Mouse (Mus musculus) midbrain, postnatal 0 days (tissue): ENCODE measurements around the gene Edf1. TPM values are rescaled to one million over a fixed set of nuclear protein-coding genes. Genes with fewer than 3 reads are reported as not detected.

Experiments used
- ATAC-seq: fragments of 200-750 bp; cut with Nextera tagmentation; 2 replicates; pipeline ENCODE4 v1.8.0; 2017; ENCODE audit warnings: moderate number of reproducible peaks, mild to moderate bottlenecking, moderate TSS enrichment, moderate library complexity; ENCODE audit not compliant: low FRiP score
- DNase-seq: peaks from one replicate; pipeline ENCODE4 v3.0.0-alpha.2; 2015; ENCODE audit warnings: low spot score
- H3K27ac ChIP-seq: fragments of 300-500 bp; sonication (generic); 2 replicates; pipeline ENCODE4 v1.5.1; 2014; ENCODE audit warnings: low read depth, mild to moderate bottlenecking, low read length, mixed read lengths
- H3K27me3 ChIP-seq: fragments of 300-500 bp; sonication (generic); 2 replicates; pipeline ENCODE4 v1.6.1; 2014; ENCODE audit warnings: low read length, control low read depth, mixed read lengths; ENCODE audit not compliant: insufficient read depth
- H3K36me3 ChIP-seq: fragments of 300-500 bp; sonication (generic); 2 replicates; pipeline ENCODE4 v1.6.1; 2014; ENCODE audit warnings: low read length, control low read depth, mixed read lengths; ENCODE audit not compliant: insufficient read depth
- H3K4me1 ChIP-seq: fragments of 300-500 bp; sonication (generic); 2 replicates; pipeline ENCODE4 v1.6.1; 2014; ENCODE audit warnings: mild to moderate bottlenecking, control low read depth, antibody characterized with exemption, low read length, mixed read lengths; ENCODE audit not compliant: insufficient read depth
- H3K4me2 ChIP-seq: fragments of 300-500 bp; sonication (generic); 2 replicates; pipeline ENCODE4 v1.6.1; 2014; ENCODE audit warnings: low read depth, mild to moderate bottlenecking, low read length, mixed read lengths; ENCODE audit not compliant: poor library complexity, severe bottlenecking
- H3K4me3 ChIP-seq: fragments of 300-500 bp; sonication (generic); 2 replicates; pipeline ENCODE4 v1.5.1; 2014; ENCODE audit warnings: low read depth, mild to moderate bottlenecking, low read length, moderate library complexity
- H3K9ac ChIP-seq: fragments of 300-500 bp; sonication (generic); replicated peaks from 2 replicates; pipeline ENCODE4 v1.6.1; 2014; ENCODE audit warnings: mild to moderate bottlenecking, low read length, moderate library complexity, mixed read lengths; ENCODE audit not compliant: poor library complexity, severe bottlenecking
- H3K9me3 ChIP-seq: fragments of 300-500 bp; sonication (generic); 2 replicates; pipeline ENCODE4 v1.6.1; 2016; ENCODE audit warnings: low read length, control low read depth
- CTCF ChIP-seq: IDR thresholded peaks from 2 replicates; pipeline ENCODE4 v1.5.1; 2016; ENCODE audit warnings: antibody characterized with exemption, mild to moderate bottlenecking
- WGBS: fragments of 180-500 bp; shearing (Covaris S2); extraction: QIAGEN DNeasy Blood & Tissue Kit; methylation state at CpG from one replicate; pipeline ENCODE4 v1.1.7; 2014; 5-methylcytosine and 5-hydroxymethylcytosine counted together
- polyA plus RNA-seq: library from polyadenylated mRNA; unstranded; fragments of >200 nt; fragmentation: Nextera tagmentation; extraction: Ambion mirVana; gene quantifications from 2 replicates; pipeline ENCODE4 v1.2.1, GENCODE M21; 2015
- total RNA-seq: library from RNA; depleted of rRNA; stranded (reverse); fragments of >200 nt; gene quantifications from 2 replicates; pipeline ENCODE4 v1.2.3, GENCODE M21; 2014

Edf1 gene
- total and polyA plus RNA-seq, 2 experiments from 2014 or later, result 187 to 389 TPM

DNA sequence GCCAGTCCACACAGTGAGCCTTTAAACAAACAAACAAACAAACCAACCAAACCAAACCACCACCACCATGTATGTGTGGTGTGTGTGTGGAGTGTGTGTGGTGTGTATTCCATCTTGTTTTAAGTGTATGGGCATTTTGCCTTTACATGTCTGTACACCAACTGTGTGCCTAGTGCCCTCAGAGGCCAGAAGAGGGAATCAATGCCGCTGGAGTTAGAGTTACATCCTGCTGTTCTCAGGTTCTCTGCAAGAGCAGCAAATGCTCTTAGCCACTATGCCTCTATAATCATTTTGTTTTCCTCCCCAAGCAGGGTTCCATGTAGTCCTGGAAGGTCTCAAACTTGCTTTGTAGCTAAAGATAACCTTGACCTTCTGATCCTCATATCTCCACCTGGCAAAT lies 1.4 kb upstream of the Edf1 start:
- Histone ChIP-seq H3K36me3 (peaks cover 8% of the 10 kb centered on the region), H3K4me1 (peaks cover 15% of the 10 kb centered on the region; the same call in 1 of the 2 replicates), H3K4me2 (no peak overlapping the region), H3K4me3 (no peak overlapping the region), H3K27me3 (no peaks in the 10 kb centered on the region), H3K27ac (no peak overlapping the region), H3K9ac (no peak overlapping the region), H3K9me3 (no peaks in the 10 kb centered on the region)
- DNase-seq, result no peak
- WGBS, result 64% methylated on average over 1 of the region's 1 CpGs
- no peak for ATAC-seq
- no peak for TF ChIP-seq CTCF

DNA sequence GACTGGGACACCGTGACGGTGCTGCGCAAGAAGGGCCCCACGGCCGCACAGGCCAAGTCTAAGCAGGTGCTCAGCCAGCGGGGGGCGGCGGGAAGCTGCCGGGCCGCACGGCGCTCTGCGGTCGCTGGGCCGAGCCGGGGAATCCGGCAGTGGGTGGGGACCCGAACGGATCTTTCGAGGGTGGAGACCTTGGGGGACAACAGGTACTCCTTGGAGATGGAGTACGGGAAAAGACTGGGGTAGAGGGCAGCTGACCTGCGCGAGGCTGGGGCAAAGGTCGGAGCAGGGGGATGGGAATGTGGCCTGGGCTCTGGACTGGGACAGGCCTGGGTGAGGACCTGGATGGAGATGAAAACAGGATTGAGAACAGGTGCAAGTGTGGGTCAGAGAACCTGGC lies 315 bp downstream of the Edf1 start:
- no peaks in the 10 kb centered on the region for H3K27me3 ChIP-seq
- ATAC-seq (peak; percentile 36; the same call in 1 of the 2 replicates), DNase-seq (no peak)
- H3K9ac ChIP-seq, result peak overlapping the region; percentile 97
- H3K4me3 ChIP-seq, result peak overlapping the region; percentile 97
- no peaks in the 10 kb centered on the region for H3K9me3 ChIP-seq
- peaks cover 15% of the 10 kb centered on the region; the same call in 1 of the 2 replicates for H3K4me1 ChIP-seq
- peak overlapping the region; percentile 97 for H3K4me2 ChIP-seq
- 1% methylated on average over 24 of the region's 24 CpGs for WGBS
- no peak for TF ChIP-seq CTCF
- peak overlapping the region; percentile 74; the same call in 1 of the 2 replicates for H3K27ac ChIP-seq
- H3K36me3 ChIP-seq, result peaks cover 24% of the 10 kb centered on the region

DNA sequence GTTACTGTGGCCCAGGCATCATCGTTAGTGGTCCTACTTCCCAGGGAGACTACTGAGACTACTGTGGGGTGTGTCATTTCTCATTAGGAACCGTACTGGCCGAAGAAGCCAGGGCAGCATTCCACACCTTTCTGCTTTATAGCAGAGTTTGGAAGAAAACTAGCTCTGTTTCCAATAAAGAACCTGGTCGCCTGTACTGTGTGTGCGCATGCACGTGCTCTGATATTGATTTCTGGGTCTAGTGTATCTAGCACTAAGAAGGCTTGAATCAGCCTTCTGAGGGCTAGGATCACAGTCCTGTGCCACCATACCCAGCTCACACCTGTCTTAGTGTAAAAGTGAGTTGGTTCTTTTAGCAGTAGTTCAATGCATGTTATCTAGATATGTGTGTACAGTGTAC lies 1.1 kb downstream of the Edf1 start:
- H3K27ac ChIP-seq, result no peak overlapping the region
- ATAC-seq (no peak), DNase-seq (no peak)
- peak overlapping the region; percentile 97; the same call in 1 of the 2 replicates for H3K9ac ChIP-seq
- peak overlapping the region; percentile 97 for H3K4me2 ChIP-seq
- WGBS, result 75% methylated on average over 6 of the region's 6 CpGs
- TF ChIP-seq CTCF, result no peak
- H3K27me3 ChIP-seq, result no peaks in the 10 kb centered on the region
- H3K4me3 ChIP-seq, result peak overlapping the region; percentile 97
- no peaks in the 10 kb centered on the region for H3K9me3 ChIP-seq
- H3K4me1 ChIP-seq, result peaks cover 15% of the 10 kb centered on the region; the same call in 1 of the 2 replicates
- H3K36me3 ChIP-seq, result peaks cover 30% of the 10 kb centered on the region

DNA sequence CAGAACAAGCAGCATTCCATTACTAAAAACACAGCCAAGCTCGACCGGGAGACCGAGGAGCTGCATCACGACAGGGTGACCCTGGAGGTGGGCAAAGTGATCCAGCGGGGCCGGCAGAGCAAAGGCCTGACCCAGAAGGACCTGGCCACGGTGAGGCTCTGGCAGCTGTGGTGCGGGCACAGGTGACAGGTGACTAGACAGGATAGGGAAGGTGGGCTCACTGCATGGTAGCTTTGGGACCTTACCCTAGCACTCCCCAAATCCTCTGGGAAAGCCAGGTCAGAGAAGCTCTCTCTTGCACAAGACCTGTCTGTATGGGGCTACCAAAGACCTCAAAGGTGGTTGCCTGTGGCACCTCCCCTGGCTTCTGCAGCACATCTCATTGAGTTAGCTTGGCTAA lies 2.9 kb downstream of the Edf1 start:
- no peaks in the 10 kb centered on the region for H3K9me3 ChIP-seq
- H3K4me1 ChIP-seq, result peaks cover 15% of the 10 kb centered on the region; the same call in 1 of the 2 replicates
- 86% methylated on average over 8 of the region's 8 CpGs for WGBS
- no peaks in the 10 kb centered on the region for H3K27me3 ChIP-seq
- H3K9ac ChIP-seq, result no peak overlapping the region
- peaks cover 46% of the 10 kb centered on the region for H3K36me3 ChIP-seq
- DNase-seq, result no peak
- TF ChIP-seq CTCF, result no peak
- no peak overlapping the region for H3K4me2 ChIP-seq
- no peak overlapping the region for H3K4me3 ChIP-seq
- ATAC-seq, result no peak
- H3K27ac ChIP-seq, result no peak overlapping the region

DNA sequence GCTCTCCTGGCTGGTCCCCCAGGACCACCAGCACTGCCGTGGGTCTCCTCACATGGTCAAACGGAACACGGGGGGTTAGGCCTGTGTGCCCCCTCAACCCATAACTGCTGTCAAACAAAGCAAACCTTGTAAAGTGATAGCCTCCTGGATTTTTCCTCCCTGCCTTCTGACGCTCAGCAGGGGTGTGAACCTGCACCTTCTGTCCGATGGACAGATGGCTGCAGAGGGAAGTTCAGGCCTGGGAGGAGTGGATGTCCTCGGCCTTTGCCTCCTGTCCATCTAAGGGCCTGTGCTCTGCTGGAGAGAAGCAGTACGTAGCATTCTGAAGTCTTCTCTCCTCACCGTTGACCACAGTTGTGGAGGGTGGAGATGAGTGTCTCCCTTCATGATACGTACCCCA lies 4.3 kb downstream of the Edf1 start:
- Histone ChIP-seq H3K36me3 (peaks cover 46% of the 10 kb centered on the region), H3K4me1 (peaks cover 13% of the 10 kb centered on the region; the same call in 1 of the 2 replicates), H3K4me3 (no peak overlapping the region), H3K4me2 (no peak overlapping the region), H3K9ac (no peak overlapping the region), H3K27me3 (no peaks in the 10 kb centered on the region), H3K9me3 (no peaks in the 10 kb centered on the region), H3K27ac (no peak overlapping the region)
- DNase-seq (no peak), ATAC-seq (no peak)
- no peak for TF ChIP-seq CTCF
- WGBS, result 88% methylated on average over 9 of the region's 9 CpGs

DNA sequence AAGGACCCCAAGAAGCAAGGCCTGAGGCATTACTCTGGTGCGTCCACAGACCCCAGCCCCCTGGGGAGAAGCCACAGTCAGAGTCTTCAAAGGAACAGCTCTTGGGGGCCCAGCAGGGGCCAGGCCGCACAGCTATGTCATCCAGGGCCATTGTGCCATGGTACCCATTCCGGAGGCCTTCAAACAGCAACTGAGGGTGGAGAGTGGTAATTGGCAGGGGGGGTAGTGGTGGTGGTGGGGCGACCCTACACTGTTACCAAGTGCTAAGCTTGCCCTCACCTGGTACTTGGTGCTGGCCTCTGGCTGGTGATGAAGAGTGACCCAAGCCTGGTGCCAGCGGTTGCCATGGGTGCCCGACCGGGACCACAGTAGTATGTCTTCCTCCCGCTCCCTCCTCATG lies 8.1 kb downstream of the Edf1 start:
- H3K27me3 ChIP-seq, result no peaks in the 10 kb centered on the region
- no peak overlapping the region for H3K4me3 ChIP-seq
- H3K9ac ChIP-seq, result no peak overlapping the region
- no peaks in the 10 kb centered on the region for H3K4me1 ChIP-seq
- no peak for TF ChIP-seq CTCF
- WGBS, result 83% methylated on average over 8 of the region's 8 CpGs
- H3K27ac ChIP-seq, result no peak overlapping the region
- DNase-seq, result no peak
- H3K36me3 ChIP-seq, result peaks cover 62% of the 10 kb centered on the region
- no peak for ATAC-seq
- H3K4me2 ChIP-seq, result no peak overlapping the region
- H3K9me3 ChIP-seq, result no peaks in the 10 kb centered on the region
